Mouse (Mus musculus): ENCODE data around the gene Agmo.

- TF ChIP-seq E2F4 (IDR thresholded peaks at IDR 0.05; ENCODE audit: borderline replicate concordance, low read depth, low read length) = no peak
- no peak for TF ChIP-seq EP300 (IDR thresholded peaks at IDR 0.05; ENCODE audit: low read depth in 1 of 2, low read length in 2 of 2)
- TF ChIP-seq MYC (IDR thresholded peaks at IDR 0.05; ENCODE audit: low read depth, low read length) = no peak
- no peak for TF ChIP-seq POLR2AphosphoS5 (IDR thresholded peaks at IDR 0.05; ENCODE audit: borderline replicate concordance, low read depth, low read length)
- no peak for TF ChIP-seq ELF1 (IDR thresholded peaks at IDR 0.05; ENCODE audit: low read depth, low read length)
Observed at GRCm38 (mm10) chr12:37241566-37242021, at the start of gene Agmo.

Data from MEL (cell line).